Mouse (Mus musculus) forebrain, embryonic 14.5 days (tissue): ENCODE measurements at regions not wholly inside any gene's neighbourhood (a gene's known extent, or its start where the extent isn't known, plus 50 kb on each side); places are given as distances from the start of the nearest gene placed in this dataset.

Experiments
- ATAC-seq: fragments of 200-750 bp; cut with Nextera tagmentation; 2 replicates; pipeline ENCODE4 v1.8.0; 2017; ENCODE audit warnings: mild to moderate bottlenecking, moderate library complexity
- DNase-seq: peaks from one replicate; pipeline ENCODE4 v3.0.0-alpha.2; 2015; ENCODE audit warnings: low spot score
- H3K27ac ChIP-seq: fragments of 300-500 bp; sonication (generic); 2 replicates; pipeline ENCODE4 v1.5.1; 2014; ENCODE audit warnings: low read depth, mild to moderate bottlenecking, control low read depth, low read length, moderate library complexity
- H3K27me3 ChIP-seq: fragments of 300-500 bp; sonication (generic); replicated peaks from 2 replicates; pipeline ENCODE4 v1.6.1; 2014; ENCODE audit warnings: low read length, control low read depth, mixed read lengths; ENCODE audit not compliant: control insufficient read depth, insufficient read depth
- H3K36me3 ChIP-seq: fragments of 300-500 bp; sonication (generic); 2 replicates; pipeline ENCODE4 v1.6.1; 2014; ENCODE audit warnings: low read length, control low read depth; ENCODE audit not compliant: control insufficient read depth, insufficient read depth
- H3K4me1 ChIP-seq: fragments of 300-500 bp; sonication (generic); 2 replicates; pipeline ENCODE4 v1.6.1; 2014; ENCODE audit warnings: antibody characterized with exemption, low read length, control low read depth; ENCODE audit not compliant: control insufficient read depth, insufficient read depth
- H3K4me2 ChIP-seq: fragments of 300-500 bp; sonication (generic); 2 replicates; pipeline ENCODE4 v1.6.1; 2014; ENCODE audit warnings: mild to moderate bottlenecking, control low read depth, low read length
- H3K4me3 ChIP-seq: fragments of 300-500 bp; sonication (generic); 2 replicates; pipeline ENCODE4 v1.5.1; 2014; ENCODE audit warnings: low read depth, low read length, control low read depth
- H3K9ac ChIP-seq: fragments of 300-500 bp; sonication (generic); 2 replicates; pipeline ENCODE4 v1.6.1; 2014; ENCODE audit warnings: mild to moderate bottlenecking, low read length, control low read depth, moderate library complexity
- H3K9me3 ChIP-seq: fragments of 300-500 bp; sonication (generic); replicated peaks from 2 replicates; pipeline ENCODE4 v1.6.1; 2016; ENCODE audit warnings: low read length, control low read depth, mixed read lengths; ENCODE audit not compliant: control insufficient read depth
- WGBS: fragments of 180-500 bp; shearing (Covaris S2); extraction: QIAGEN DNeasy Blood & Tissue Kit; methylation state at CpG from one replicate; pipeline ENCODE4 v1.1.7; 2014; 5-methylcytosine and 5-hydroxymethylcytosine counted together

GRCm38 (mm10) chr13:46350075-46350747 is 68.0 kb upstream of the Rbm24 start:
- WGBS: 38% methylated on average over 7 of the region's 7 CpGs
- no peak overlapping the region for H3K4me3 ChIP-seq
- no peak overlapping the region for H3K9ac ChIP-seq
- H3K27me3 ChIP-seq: no peaks in the 10 kb centered on the region
- H3K36me3 ChIP-seq: no peaks in the 10 kb centered on the region
- ATAC-seq: peak; percentile 78
- peaks cover 9% of the 10 kb centered on the region for H3K4me1 ChIP-seq
- H3K4me2 ChIP-seq: no peak overlapping the region
- peak overlapping the region; percentile 66 for H3K27ac ChIP-seq
- H3K9me3 ChIP-seq: no peaks in the 10 kb centered on the region
- DNase-seq: peak; percentile 81

- Histone ChIP-seq H3K27me3 (no peaks in the 10 kb centered on the region), H3K27ac (no peak overlapping the region)
Measured at GRCm38 (mm10) chr13:46355306-46355705, 62.9 kb upstream of the Rbm24 start.

DNA sequence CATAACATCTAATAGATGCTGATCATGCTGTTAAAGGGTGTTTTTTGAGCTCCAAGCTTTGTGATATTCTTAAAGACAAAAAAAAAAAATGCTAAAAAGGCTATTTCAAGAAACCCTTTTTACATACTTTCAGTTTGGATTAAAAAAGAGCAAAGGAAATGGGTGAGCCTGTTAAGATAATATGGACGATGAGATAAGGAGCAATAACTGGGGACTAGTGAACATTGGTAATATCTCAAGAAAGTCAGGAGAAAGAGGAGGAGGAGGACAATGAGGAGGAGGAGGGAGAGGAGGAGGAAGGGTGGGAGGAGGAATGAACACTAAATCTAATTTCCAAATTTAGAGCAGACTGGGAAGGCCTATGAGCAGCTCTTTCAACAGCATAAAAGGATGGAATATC is 62.3 kb upstream of the Rbm24 start:
- 90% methylated on average over 1 of the region's 1 CpGs for WGBS

More at GRCm38 (mm10) chr13:46355306-46355705, 62.9 kb upstream of the Rbm24 start:
- no peak overlapping the region for H3K4me2 ChIP-seq
- peaks cover 4% of the 10 kb centered on the region for H3K4me1 ChIP-seq
- H3K9ac ChIP-seq: no peak overlapping the region
- H3K4me3 ChIP-seq: no peak overlapping the region
- DNase-seq: peak; percentile 50
- H3K36me3 ChIP-seq: no peaks in the 10 kb centered on the region
- WGBS: 46% methylated on average over 3 of the region's 3 CpGs
- ATAC-seq: no peak
- no peaks in the 10 kb centered on the region for H3K9me3 ChIP-seq

GRCm38 (mm10) chr13:46357037-46357436 is 61.2 kb upstream of the Rbm24 start:
- no peak overlapping the region for H3K9ac ChIP-seq
- no peak overlapping the region for H3K27ac ChIP-seq
- H3K27me3 ChIP-seq: no peaks in the 10 kb centered on the region
- no peak for DNase-seq
- H3K9me3 ChIP-seq: no peaks in the 10 kb centered on the region
- no peak for ATAC-seq
- no peaks in the 10 kb centered on the region for H3K36me3 ChIP-seq
- H3K4me2 ChIP-seq: no peak overlapping the region
- peaks cover 4% of the 10 kb centered on the region; the same call in 1 of the 2 replicates for H3K4me1 ChIP-seq
- 94% methylated on average over 9 of the region's 9 CpGs for WGBS
- H3K4me3 ChIP-seq: no peak overlapping the region

More for the DNA sequence above, 62.3 kb upstream of the Rbm24 start:
- no peaks in the 10 kb centered on the region for H3K36me3 ChIP-seq
- H3K9me3 ChIP-seq: no peaks in the 10 kb centered on the region
- no peak for ATAC-seq
- no peak overlapping the region for H3K27ac ChIP-seq
- DNase-seq: no peak
- H3K27me3 ChIP-seq: no peaks in the 10 kb centered on the region
- H3K4me1 ChIP-seq: no peaks in the 10 kb centered on the region; the same call in 1 of the 2 replicates
- H3K4me3 ChIP-seq: no peak overlapping the region
- no peak overlapping the region for H3K4me2 ChIP-seq
- H3K9ac ChIP-seq: no peak overlapping the region

GRCm38 (mm10) chr13:46360495-46361120 is 57.6 kb upstream of the Rbm24 start:
- H3K4me1 ChIP-seq: peaks cover 4% of the 10 kb centered on the region; the same call in 1 of the 2 replicates
- H3K27ac ChIP-seq: no peak overlapping the region
- H3K9me3 ChIP-seq: no peaks in the 10 kb centered on the region
- H3K27me3 ChIP-seq: no peaks in the 10 kb centered on the region
- ATAC-seq: no peak
- H3K36me3 ChIP-seq: no peaks in the 10 kb centered on the region
- H3K4me2 ChIP-seq: no peak overlapping the region
- H3K9ac ChIP-seq: no peak overlapping the region
- no peak overlapping the region for H3K4me3 ChIP-seq
- WGBS: 73% methylated on average over 12 of the region's 12 CpGs
- no peak for DNase-seq

- H3K36me3 ChIP-seq: no peaks in the 10 kb centered on the region
- H3K27ac ChIP-seq: peak overlapping the region; percentile 35; the same call in 1 of the 2 replicates
- ATAC-seq (no peak; the same call in 1 of the 2 replicates), DNase-seq (peak; percentile 68)
- no peak overlapping the region for H3K4me3 ChIP-seq
- no peak overlapping the region for H3K9ac ChIP-seq
- H3K4me2 ChIP-seq: no peak overlapping the region
- 86% methylated on average over 13 of the region's 13 CpGs for WGBS
- H3K4me1 ChIP-seq: peaks cover 4% of the 10 kb centered on the region; the same call in 1 of the 2 replicates
- H3K9me3 ChIP-seq: no peaks in the 10 kb centered on the region
- H3K27me3 ChIP-seq: no peaks in the 10 kb centered on the region
Measured at GRCm38 (mm10) chr13:46363456-46364201, 54.6 kb upstream of the Rbm24 start.

- ATAC-seq (no peak), DNase-seq (no peak)
- Histone ChIP-seq H3K27me3 (no peaks in the 10 kb centered on the region), H3K36me3 (no peaks in the 10 kb centered on the region), H3K4me3 (no peak overlapping the region), H3K4me2 (no peak overlapping the region), H3K9ac (no peak overlapping the region), H3K4me1 (peaks cover 4% of the 10 kb centered on the region; the same call in 1 of the 2 replicates), H3K27ac (no peak overlapping the region), H3K9me3 (no peaks in the 10 kb centered on the region)
- 84% methylated on average over 7 of the region's 7 CpGs for WGBS
Measured at GRCm38 (mm10) chr13:46364202-46364912, 53.9 kb upstream of the Rbm24 start.

DNA sequence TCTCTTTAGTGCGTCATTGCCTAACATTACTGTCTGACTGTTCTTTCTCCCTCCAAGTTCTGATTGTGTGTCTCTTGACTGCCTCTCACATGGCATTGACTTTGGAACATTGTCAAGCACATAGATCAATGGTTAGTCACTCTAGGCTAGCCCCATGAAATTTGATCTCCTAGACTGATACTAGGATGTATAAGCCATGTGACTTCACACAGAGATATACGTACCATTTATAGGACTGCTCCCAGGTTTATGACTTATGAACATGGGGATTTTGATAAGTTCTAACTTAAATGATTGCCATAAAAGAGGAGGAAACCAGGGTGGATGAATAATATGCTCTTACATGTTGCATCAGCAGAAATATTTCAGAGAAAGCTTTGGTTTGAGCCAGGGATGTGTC is 52.9 kb upstream of the Rbm24 start:
- Histone ChIP-seq H3K27ac (no peak overlapping the region), H3K9ac (no peak overlapping the region), H3K4me1 (peaks cover 4% of the 10 kb centered on the region; the same call in 1 of the 2 replicates), H3K4me3 (no peak overlapping the region), H3K4me2 (no peak overlapping the region), H3K27me3 (no peaks in the 10 kb centered on the region), H3K36me3 (no peaks in the 10 kb centered on the region), H3K9me3 (no peaks in the 10 kb centered on the region)
- DNase-seq: no peak
- no peak for ATAC-seq
- WGBS: 91% methylated on average over 2 of the region's 2 CpGs
